Mouse (Mus musculus) leukemia stem cell, adult 10-12 weeks (primary cell): ENCODE measurements around the gene Klhdc8b. TPM values are rescaled to one million over a fixed set of nuclear protein-coding genes. Genes with fewer than 3 reads are reported as not detected.

Experiments
- polyA plus RNA-seq: library from polyadenylated mRNA; stranded (reverse); fragments of >175 nt; gene quantifications from 2 replicates; pipeline ENCODE4 v1.2.3, GENCODE M21; 2012; ENCODE audit warnings: low replicate concordance

The Klhdc8b gene
- polyA plus RNA-seq: 52.5 and 54.2 TPM in 2 replicates

DNA sequence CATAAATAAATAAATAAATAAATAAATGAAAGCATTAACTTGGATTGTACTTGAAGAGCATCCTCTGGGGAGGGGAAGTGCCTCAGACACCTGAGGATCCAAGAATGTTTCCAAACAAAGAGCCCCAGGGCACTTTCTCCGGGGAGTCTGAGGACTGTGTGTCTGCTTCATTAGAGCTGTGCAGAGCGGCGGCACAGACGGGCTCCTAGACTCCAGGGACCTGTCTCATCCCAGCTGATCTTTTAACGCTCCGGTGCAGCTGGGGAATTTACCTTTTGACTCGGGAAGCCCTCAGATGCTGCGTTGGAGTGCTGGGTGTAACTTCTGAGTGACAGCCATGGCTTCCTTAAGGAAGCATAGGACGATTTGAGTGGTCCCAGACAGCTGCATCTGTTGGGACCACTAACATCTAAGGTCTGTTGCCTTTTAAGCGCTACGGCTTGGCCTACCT is at the start of gene Klhdc8b:
Gene Klhdc8b, minus strand, starts transcription at position 401 of the 451 bp plus-strand sequence.

GRCm38 (mm10) chr9:108507619-108508434 is 46.4 kb upstream of the Klhdc8b start, which contains the start of gene Qars:
Gene Qars, plus strand, starts transcription at chr9:108507706.

GRCm38 (mm10) chr9:108490559-108491285 is 29.3 kb upstream of the Klhdc8b start, which contains the start of gene Usp19:
Gene Usp19, plus strand, starts transcription at chr9:108490602.

DNA sequence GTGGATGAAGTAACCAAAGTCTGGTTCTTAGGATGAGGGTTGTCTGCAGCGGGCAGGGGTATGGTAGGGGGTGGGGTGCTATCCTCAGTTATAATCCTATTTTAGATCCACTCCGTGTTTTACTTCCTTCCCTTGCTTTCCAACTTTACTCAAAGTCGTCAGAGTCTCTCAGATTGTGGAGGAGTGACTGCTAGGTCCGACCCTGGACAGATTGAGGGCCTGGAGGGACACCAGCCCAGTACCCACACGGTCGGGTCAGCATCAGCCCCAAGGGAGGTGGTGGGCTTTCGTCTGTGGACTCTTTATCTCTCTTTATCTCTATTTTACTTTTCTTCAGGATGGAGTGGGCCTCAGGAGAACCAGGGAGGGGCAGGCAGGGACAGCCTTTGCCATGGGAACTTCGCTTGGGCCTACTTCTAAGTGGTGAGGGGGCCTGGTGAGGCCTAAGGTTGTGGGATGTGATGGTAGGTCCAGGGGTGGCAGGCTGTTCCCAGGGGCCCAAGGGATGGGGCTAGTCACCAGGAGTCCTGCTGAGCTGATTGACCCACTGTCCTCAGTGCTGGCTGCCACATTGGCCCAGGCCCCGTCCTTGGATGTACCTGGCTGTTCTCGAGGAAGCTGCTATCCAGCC is 18.5 kb upstream of the Klhdc8b start, which contains the start of gene Lamb2:
Gene Lamb2, plus strand, starts transcription at position 16 of the 631 bp plus-strand sequence.

GRCm38 (mm10) chr9:108460319-108461178 is 832 bp downstream of the Klhdc8b start, which contains the start of gene Ccdc71:
Gene Ccdc71, plus strand, starts transcription at chr9:108460527.

DNA sequence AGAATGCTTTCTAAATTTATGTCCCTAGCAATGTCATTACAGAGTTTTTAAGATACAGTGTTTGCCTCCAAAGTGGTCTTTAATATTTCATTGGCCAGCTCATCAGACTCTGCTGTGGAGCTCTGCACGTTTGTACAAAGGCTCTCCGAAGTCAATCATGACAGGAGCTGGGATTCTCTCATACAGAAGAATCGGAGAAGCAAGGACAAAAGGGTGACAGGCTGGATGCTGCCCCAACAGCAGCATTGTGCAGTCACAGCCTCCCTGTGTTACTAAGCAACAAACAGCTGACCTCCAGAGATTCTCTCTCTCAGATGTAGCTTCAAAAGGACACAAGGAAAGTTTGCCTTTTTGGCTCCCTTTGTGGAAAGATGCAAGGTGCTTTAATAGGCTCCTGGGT is 25.2 kb downstream of the Klhdc8b start, which contains the start of gene BC048562:
Gene BC048562, plus strand, starts transcription at position 301 of the 400 bp plus-strand sequence.

DNA sequence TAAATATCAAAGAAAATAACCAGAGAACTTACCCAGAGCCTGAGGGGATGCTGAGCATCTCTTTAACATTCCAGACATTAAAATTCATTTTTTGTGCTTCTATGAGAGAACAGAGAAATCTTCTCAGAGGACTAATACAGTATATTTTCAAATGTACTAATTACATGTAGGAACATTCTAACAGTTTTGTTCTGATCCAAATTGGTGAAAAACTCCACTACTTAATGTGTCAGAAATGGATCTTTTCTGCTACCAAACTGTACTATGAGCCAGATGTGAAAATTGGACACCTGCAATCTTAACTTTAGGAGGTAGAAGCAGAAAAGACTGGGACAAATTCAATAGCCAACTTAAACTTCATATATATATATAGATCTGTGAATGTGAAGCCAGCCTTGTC is 33.0 kb downstream of the Klhdc8b start, which contains the start of gene Ccdc36:
Gene Ccdc36, minus strand, starts transcription at position 101 of the 400 bp plus-strand sequence.

Other genes starting within 250 kb of the Klhdc8b start
- 10.5 and 13.6 TPM in 2 replicates for gene Dag1, start 197.6 kb downstream of the Klhdc8b start, polyA plus RNA-seq
- 0.14 TPM in 2 replicates for gene Nicn1, start 171.2 kb downstream of the Klhdc8b start, polyA plus RNA-seq
- not detected in 2 replicates for gene Amt, start 164.7 kb downstream of the Klhdc8b start, polyA plus RNA-seq
- 53.2 and 101 TPM in 2 replicates for gene Rhoa, start 155.5 kb downstream of the Klhdc8b start, polyA plus RNA-seq
- gene Tcta, start 155.4 kb downstream of the Klhdc8b start, polyA plus RNA-seq: 1.6 and 3.6 TPM in 2 replicates
- gene Gpx1, start 122.7 kb downstream of the Klhdc8b start, polyA plus RNA-seq: 197 and 287 TPM in 2 replicates
- gene Usp4, start 113.7 kb downstream of the Klhdc8b start, polyA plus RNA-seq: 10.2 and 101 TPM in 2 replicates
- gene 1700102P08Rik, start 68.8 kb downstream of the Klhdc8b start, polyA plus RNA-seq: 4.5 and 5.6 TPM in 2 replicates
- 0.08 TPM in 1 of 2 replicates, not detected in the other for gene Ccdc36, start 33.1 kb downstream of the Klhdc8b start, polyA plus RNA-seq
- not detected in 2 replicates for gene BC048562, start 25.1 kb downstream of the Klhdc8b start, polyA plus RNA-seq
- gene Ccdc71, start 1.1 kb downstream of the Klhdc8b start, polyA plus RNA-seq: 9.8 and 21.0 TPM in 2 replicates
- gene Lamb2, start 18.2 kb upstream of the Klhdc8b start, polyA plus RNA-seq: 1.3 and 3.0 TPM in 2 replicates
- gene Usp19, start 29.0 kb upstream of the Klhdc8b start, polyA plus RNA-seq: 106 and 149 TPM in 2 replicates
- gene Qars, start 46.1 kb upstream of the Klhdc8b start, polyA plus RNA-seq: 32.3 and 117 TPM in 2 replicates
- gene Qrich1, start 55.2 kb upstream of the Klhdc8b start, polyA plus RNA-seq: 36.4 and 112 TPM in 2 replicates
- gene Impdh2, start 98.7 kb upstream of the Klhdc8b start, polyA plus RNA-seq: 46.8 and 263 TPM in 2 replicates
- gene Ndufaf3, start 105.9 kb upstream of the Klhdc8b start, polyA plus RNA-seq: 5.1 and 19.2 TPM in 2 replicates
- gene Dalrd3, start 108.3 kb upstream of the Klhdc8b start, polyA plus RNA-seq: 182 and 245 TPM in 2 replicates
- gene Wdr6, start 117.2 kb upstream of the Klhdc8b start, polyA plus RNA-seq: 5.5 and 18.8 TPM in 2 replicates
- gene P4htm, start 136.1 kb upstream of the Klhdc8b start, polyA plus RNA-seq: 1.8 and 2.9 TPM in 2 replicates
- gene Arih2, start 187.8 kb upstream of the Klhdc8b start, polyA plus RNA-seq: 99.5 and 180 TPM in 2 replicates
- 1.6 and 2.5 TPM in 2 replicates for gene Slc25a20, start 200.5 kb upstream of the Klhdc8b start, polyA plus RNA-seq
- gene Prkar2a, start 227.7 kb upstream of the Klhdc8b start, polyA plus RNA-seq: 15.9 and 24.3 TPM in 2 replicates